Mouse (Mus musculus): ENCODE data around the gene Inhba. TPM values are rescaled to one million over a fixed set of nuclear protein-coding genes. Genes with fewer than 3 reads are reported as not detected.

Inhba gene
- polyA plus RNA-seq, 1 experiment = 0.42 TPM

DNA sequence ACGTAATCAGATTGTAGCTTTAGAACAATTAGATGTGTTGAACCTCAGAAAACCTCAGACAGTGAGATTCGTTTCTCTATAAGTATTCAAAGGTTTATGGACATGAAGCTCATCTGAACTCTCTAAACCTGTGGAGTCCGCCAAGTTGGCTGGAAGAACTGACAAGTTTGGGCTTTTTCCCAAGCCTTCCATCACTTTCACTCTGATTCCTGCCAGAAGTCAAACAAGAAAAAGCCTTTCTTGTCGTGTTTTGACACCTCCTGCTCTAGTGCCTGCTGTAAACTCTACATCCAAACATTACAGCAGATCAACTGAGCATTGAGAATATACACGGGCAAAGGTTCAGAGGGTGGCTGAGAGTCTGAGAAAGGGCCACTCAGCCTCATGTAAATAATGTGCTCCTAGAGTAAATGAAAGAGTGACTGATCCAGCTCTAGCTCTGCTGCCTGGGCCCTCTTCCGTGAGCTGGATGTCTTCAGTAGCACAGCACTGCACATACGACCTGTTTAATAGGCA, 66.6 kb downstream of the Inhba start:
- no peaks in the 10 kb centered on the region for H3K4me1 ChIP-seq (ENCODE audit: control insufficient read depth, insufficient read depth, low read length)
- no peaks in the 10 kb centered on the region for H3K36me3 ChIP-seq (ENCODE audit: control insufficient read depth, insufficient read depth, low read length)
- no peak for DNase-seq
- TF ChIP-seq CTCF (conservative IDR thresholded peaks at IDR 0.05; ENCODE audit: insufficient read depth, insufficient read length, low read depth, low read length) (no peak), POLR2A (IDR thresholded peaks at IDR 0.05; ENCODE audit: low read depth, low read length) (no peak)
- 73% methylated on average over 7 of the region's 7 CpGs for WGBS
- H3K27me3 ChIP-seq (replicated peaks; ENCODE audit: control insufficient read depth, insufficient read depth, low read length) = no peaks in the 10 kb centered on the region
- no peak overlapping the region for H3K4me3 ChIP-seq (ENCODE audit: insufficient read depth, low read depth, low read length)
- H3K27ac ChIP-seq (ENCODE audit: insufficient read depth, low read depth, low read length) = no peak overlapping the region

GRCm38 (mm10) chr13:16080205-16080604, 68.6 kb downstream of the Inhba start:
- TF ChIP-seq POLR2A (IDR thresholded peaks at IDR 0.05; ENCODE audit: low read depth, low read length) = no peak
- no peak for TF ChIP-seq CTCF (conservative IDR thresholded peaks at IDR 0.05; ENCODE audit: insufficient read depth, insufficient read length, low read depth, low read length)
- Histone ChIP-seq H3K4me1 (ENCODE audit: control insufficient read depth, insufficient read depth, low read length) (no peaks in the 10 kb centered on the region), H3K4me3 (ENCODE audit: insufficient read depth, low read depth, low read length) (no peak overlapping the region), H3K27ac (ENCODE audit: insufficient read depth, low read depth, low read length) (no peak overlapping the region), H3K27me3 (replicated peaks; ENCODE audit: control insufficient read depth, insufficient read depth, low read length) (no peaks in the 10 kb centered on the region), H3K36me3 (ENCODE audit: control insufficient read depth, insufficient read depth, low read length) (no peaks in the 10 kb centered on the region)
- 52% methylated on average over 2 of the region's 2 CpGs for WGBS
- no peak for DNase-seq

All from kidney, adult 2 months (tissue).